Mouse (Mus musculus) liver, embryonic 15.5 days (tissue): ENCODE measurements at regions not wholly inside any gene's neighbourhood (a gene's known extent, or its start where the extent isn't known, plus 50 kb on each side); places are given as distances from the start of the nearest gene placed in this dataset.

Source experiments
- ATAC-seq: fragments of 200-750 bp; cut with Nextera tagmentation; 2 replicates; pipeline ENCODE4 v1.8.0; 2017; ENCODE audit warnings: moderate number of reproducible peaks, mild to moderate bottlenecking, moderate library complexity; ENCODE audit not compliant: insufficient read depth
- H3K27ac ChIP-seq: fragments of 300-500 bp; sonication (generic); replicated peaks from 2 replicates; pipeline ENCODE4 v1.5.1; 2015; ENCODE audit warnings: mild to moderate bottlenecking, inconsistent platforms
- H3K27me3 ChIP-seq: fragments of 300-500 bp; sonication (generic); 2 replicates; pipeline ENCODE4 v1.6.1; 2015; ENCODE audit warnings: mild to moderate bottlenecking, inconsistent platforms
- H3K36me3 ChIP-seq: fragments of 300-500 bp; sonication (generic); replicated peaks from 2 replicates; pipeline ENCODE4 v1.6.1; 2015; ENCODE audit warnings: moderate library complexity, mild to moderate bottlenecking, inconsistent platforms
- H3K4me1 ChIP-seq: fragments of 300-500 bp; sonication (generic); replicated peaks from 2 replicates; pipeline ENCODE4 v1.6.1; 2015; ENCODE audit warnings: inconsistent platforms
- H3K4me2 ChIP-seq: fragments of 300-500 bp; sonication (generic); 2 replicates; pipeline ENCODE4 v1.6.1; 2015; ENCODE audit warnings: moderate library complexity, mild to moderate bottlenecking, inconsistent platforms
- H3K4me3 ChIP-seq: fragments of 300-500 bp; sonication (generic); replicated peaks from 2 replicates; pipeline ENCODE4 v1.5.1; 2015; ENCODE audit warnings: mild to moderate bottlenecking, inconsistent platforms
- H3K9ac ChIP-seq: fragments of 300-500 bp; sonication (generic); 2 replicates; pipeline ENCODE4 v1.6.1; 2015; ENCODE audit warnings: moderate library complexity, mild to moderate bottlenecking, inconsistent platforms
- H3K9me3 ChIP-seq: fragments of 300-500 bp; sonication (generic); replicated peaks from 2 replicates; pipeline ENCODE4 v1.6.1; 2016; ENCODE audit warnings: inconsistent platforms
- WGBS: fragments of 180-500 bp; shearing (Covaris S2); methylation state at CpG from one replicate; pipeline ENCODE4 v1.1.7; 2015; ENCODE audit warnings: mixed read lengths; ENCODE audit not compliant: insufficient replicate concordance; 5-methylcytosine and 5-hydroxymethylcytosine counted together

DNA sequence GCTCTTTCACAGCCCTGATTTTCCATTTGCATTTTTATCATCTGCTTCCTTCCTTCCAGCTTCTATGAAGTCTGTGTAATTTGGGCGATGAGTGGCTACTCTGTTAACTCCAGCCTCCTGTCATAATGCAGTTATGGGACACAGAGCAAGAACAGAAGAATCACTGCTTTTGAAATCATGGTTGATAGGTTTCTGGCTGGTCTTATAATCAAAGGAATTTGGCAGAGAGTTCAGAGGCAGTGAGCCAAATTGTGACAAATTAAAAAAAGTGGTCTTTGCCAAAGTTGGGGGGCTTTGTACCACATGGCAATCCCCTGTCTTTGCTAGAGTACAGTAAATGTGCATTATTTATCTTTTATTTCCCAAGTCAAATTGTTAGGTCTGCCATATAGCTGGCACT, 1292.6 kb downstream of the Rapgef2 start:
- no peak for ATAC-seq
- no peaks in the 10 kb centered on the region for H3K27me3 ChIP-seq
- no peak overlapping the region for H3K9ac ChIP-seq
- no peaks in the 10 kb centered on the region for H3K36me3 ChIP-seq
- no peaks in the 10 kb centered on the region for H3K9me3 ChIP-seq
- whole genome bisulfite sequencing = 49% methylated on average over 1 of the region's 1 CpGs
- H3K4me1 ChIP-seq = no peaks in the 10 kb centered on the region
- H3K4me2 ChIP-seq = no peak overlapping the region
- no peak overlapping the region for H3K27ac ChIP-seq
- no peak overlapping the region for H3K4me3 ChIP-seq

DNA sequence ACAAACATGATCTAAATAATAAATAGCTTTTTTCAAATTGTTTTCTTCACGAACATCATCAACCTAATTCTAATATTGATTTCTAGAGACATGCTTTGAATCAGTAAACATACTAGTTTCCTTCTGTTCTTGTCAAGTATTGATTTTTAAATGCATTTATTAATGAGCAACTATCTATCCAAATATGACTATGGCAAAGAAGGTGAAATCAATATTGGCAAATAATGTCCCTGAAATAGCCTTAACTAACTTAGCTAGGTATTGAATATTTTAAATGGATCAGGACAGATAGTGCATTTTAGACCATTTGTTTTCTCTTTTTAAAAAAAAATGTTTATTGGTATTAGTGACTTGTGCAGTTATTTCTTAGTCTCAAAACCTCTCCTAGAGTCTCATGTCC, 1341.5 kb downstream of the Rapgef2 start:
- Histone ChIP-seq H3K9ac (no peak overlapping the region), H3K27me3 (no peaks in the 10 kb centered on the region), H3K4me3 (no peak overlapping the region), H3K4me2 (no peak overlapping the region), H3K36me3 (no peaks in the 10 kb centered on the region), H3K4me1 (no peaks in the 10 kb centered on the region), H3K9me3 (no peaks in the 10 kb centered on the region), H3K27ac (no peak overlapping the region)
- no peak for ATAC-seq
- WGBS = 35% methylated on average over 1 of the region's 1 CpGs

DNA sequence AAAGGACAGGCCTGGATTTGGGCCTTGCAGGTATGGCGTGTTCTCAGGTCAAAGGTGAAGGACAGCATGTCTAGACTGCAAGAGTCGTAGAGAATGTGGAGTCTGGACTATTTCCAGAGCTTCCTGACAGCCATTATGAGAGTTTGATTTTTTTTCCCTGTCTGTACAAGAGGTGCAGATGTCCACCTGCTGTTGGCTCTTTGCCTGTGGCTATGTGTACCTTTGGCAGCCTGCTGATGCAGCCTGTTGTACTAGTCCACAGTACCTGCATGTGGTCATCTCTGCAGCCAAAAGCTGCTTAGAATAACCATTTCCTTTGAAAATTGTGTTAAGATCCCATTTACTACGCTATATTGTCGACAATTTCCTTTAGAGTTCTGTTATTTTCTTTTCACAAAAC, 1389.1 kb downstream of the Rapgef2 start:
- Histone ChIP-seq H3K27ac (no peak overlapping the region), H3K4me1 (no peaks in the 10 kb centered on the region), H3K36me3 (no peaks in the 10 kb centered on the region), H3K4me2 (no peak overlapping the region), H3K27me3 (no peaks in the 10 kb centered on the region), H3K9me3 (no peaks in the 10 kb centered on the region), H3K9ac (no peak overlapping the region), H3K4me3 (no peak overlapping the region)
- 57% methylated on average over 4 of the region's 4 CpGs for whole genome bisulfite sequencing
- ATAC-seq = no peak

DNA sequence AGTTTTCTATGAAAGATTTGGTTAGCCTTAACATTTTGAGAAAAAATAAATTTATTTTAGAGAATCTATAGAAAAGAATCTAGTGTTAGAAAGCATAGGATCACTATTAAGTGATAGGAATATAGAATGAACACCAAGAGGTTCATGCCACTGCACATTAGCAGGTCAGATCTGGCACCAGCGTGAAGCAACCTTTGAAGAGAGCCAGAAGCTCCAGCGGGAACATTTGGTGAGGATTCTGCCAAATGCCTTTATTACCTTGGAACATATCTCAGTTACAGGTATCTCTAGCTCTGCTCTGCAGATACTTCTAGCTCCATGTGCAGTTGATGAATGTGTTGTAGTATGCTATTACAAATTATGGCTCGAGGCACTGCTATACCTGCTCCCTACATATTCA, 1398.7 kb downstream of the Rapgef2 start:
- no peak for ATAC-seq
- no peaks in the 10 kb centered on the region for H3K27me3 ChIP-seq
- no peak overlapping the region for H3K4me2 ChIP-seq
- WGBS = 64% methylated on average over 3 of the region's 3 CpGs
- H3K9ac ChIP-seq = no peak overlapping the region
- H3K4me1 ChIP-seq = no peaks in the 10 kb centered on the region
- no peaks in the 10 kb centered on the region for H3K36me3 ChIP-seq
- no peak overlapping the region for H3K27ac ChIP-seq
- no peak overlapping the region for H3K4me3 ChIP-seq
- no peaks in the 10 kb centered on the region for H3K9me3 ChIP-seq

DNA sequence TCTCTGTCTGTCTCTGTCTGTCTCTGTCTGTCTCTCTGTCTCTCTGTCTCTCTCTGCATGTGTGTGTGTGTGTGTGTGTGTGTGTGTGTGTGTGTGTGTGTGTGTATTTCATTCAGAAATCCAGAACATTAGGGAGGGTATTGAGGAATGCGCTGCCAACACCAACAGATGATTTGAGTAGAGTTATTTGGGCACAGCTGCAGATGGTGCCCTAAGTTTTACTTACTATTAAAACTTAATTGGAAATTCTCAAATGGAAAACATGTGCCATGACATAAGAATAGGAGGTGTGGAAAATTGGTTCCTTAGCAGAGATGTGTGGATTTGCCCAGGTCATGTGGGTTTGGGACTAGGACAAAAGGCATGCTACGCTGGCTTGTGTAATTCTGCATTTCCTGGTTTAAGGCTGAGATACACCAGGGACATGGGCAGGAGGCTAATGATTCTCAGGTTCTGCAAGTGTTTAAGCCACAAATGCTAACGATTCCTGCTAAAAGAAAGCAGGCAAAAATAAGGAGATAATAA, 1437.5 kb downstream of the Rapgef2 start:
- no peak overlapping the region for H3K4me3 ChIP-seq
- H3K27me3 ChIP-seq = no peaks in the 10 kb centered on the region
- no peaks in the 10 kb centered on the region for H3K9me3 ChIP-seq
- WGBS = 68% methylated on average over 3 of the region's 3 CpGs
- H3K4me2 ChIP-seq = no peak overlapping the region
- no peaks in the 10 kb centered on the region for H3K36me3 ChIP-seq
- ATAC-seq = no peak
- H3K27ac ChIP-seq = no peak overlapping the region
- no peaks in the 10 kb centered on the region for H3K4me1 ChIP-seq
- no peak overlapping the region for H3K9ac ChIP-seq

DNA sequence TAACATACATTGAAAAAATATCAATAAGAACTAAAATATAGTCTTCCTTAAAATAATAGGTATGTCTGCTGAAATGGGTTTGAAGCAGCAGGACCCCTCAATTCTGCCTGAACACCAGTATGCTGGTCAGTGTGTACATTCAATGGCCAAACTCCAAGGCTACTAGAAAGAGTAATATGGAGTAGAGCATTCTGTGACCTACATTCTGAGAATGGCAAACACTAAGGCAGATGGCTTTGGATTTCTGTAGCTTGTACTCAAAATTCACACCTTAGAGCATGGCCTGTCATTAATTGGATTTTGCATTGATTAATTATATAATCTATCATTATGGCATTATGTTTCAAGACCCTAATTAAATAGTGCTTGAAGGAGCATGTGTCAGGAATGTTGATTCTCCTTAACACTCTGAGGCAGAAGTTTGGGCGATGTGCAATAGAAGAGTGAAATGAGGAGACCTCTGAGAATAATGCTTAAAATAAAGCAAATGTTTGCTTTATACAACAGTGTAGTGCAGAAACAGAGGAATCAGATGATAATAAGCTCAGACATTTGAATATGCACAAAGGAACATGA, 1454.0 kb downstream of the Rapgef2 start:
- ATAC-seq = 0 out of 2 replicates have a peak, but pooled peaks have one; percentile 40
- Histone ChIP-seq H3K4me1 (no peaks in the 10 kb centered on the region), H3K9ac (no peak overlapping the region), H3K27ac (no peak overlapping the region), H3K36me3 (no peaks in the 10 kb centered on the region), H3K4me3 (no peak overlapping the region), H3K27me3 (no peaks in the 10 kb centered on the region), H3K9me3 (no peaks in the 10 kb centered on the region), H3K4me2 (no peak overlapping the region)
- 81% methylated on average over 1 of the region's 1 CpGs for WGBS

DNA sequence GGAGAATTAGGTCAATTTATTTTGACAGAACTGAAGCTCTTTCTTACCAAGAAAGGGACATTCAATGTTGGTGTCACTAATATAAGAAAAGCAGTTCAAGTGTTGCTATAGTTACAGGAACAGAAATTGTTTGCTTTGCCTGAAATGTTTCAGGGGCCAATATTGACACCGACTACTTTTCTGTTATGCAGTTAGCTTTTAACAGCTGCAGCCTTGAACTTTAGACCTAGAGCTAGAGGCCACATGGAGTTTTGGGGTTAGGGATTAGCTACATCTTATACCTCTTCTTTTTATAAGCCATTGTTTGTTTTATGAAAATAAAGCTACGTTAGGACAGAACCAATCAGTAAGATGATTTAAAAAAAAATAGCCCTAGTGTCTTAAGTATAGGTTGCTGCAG, 1454.6 kb downstream of the Rapgef2 start:
- Histone ChIP-seq H3K36me3 (no peaks in the 10 kb centered on the region), H3K9ac (no peak overlapping the region), H3K4me3 (no peak overlapping the region), H3K4me2 (no peak overlapping the region), H3K27ac (no peak overlapping the region), H3K4me1 (no peaks in the 10 kb centered on the region), H3K27me3 (no peaks in the 10 kb centered on the region), H3K9me3 (no peaks in the 10 kb centered on the region)
- WGBS = 56% methylated on average over 2 of the region's 2 CpGs
- 0 out of 2 replicates have a peak, but pooled peaks have one; percentile 54 for ATAC-seq

DNA sequence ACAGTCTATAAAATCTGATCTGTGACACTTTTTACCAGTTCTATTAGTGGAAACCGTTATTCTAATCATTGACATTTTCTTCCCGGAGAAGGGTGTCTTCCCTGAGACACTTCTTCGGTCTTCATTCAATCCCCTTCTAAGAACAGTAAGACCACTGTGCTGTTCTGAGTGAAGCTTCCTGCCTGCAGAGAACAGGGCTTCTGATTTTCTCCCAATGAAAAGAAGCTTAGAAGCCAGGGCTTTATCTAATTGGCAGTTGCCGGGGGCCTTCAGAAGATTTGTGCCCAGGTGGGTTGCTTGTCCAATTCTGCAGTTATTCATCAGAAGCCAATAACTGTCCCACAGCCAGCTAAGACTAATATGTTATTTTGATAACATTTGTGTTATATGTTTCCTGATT, 1455.1 kb downstream of the Rapgef2 start:
- WGBS = 77% methylated on average over 4 of the region's 4 CpGs
- Histone ChIP-seq H3K36me3 (no peaks in the 10 kb centered on the region), H3K27ac (0 out of 2 replicates have a peak overlapping the region, but pooled peaks have one; percentile 24)

DNA sequence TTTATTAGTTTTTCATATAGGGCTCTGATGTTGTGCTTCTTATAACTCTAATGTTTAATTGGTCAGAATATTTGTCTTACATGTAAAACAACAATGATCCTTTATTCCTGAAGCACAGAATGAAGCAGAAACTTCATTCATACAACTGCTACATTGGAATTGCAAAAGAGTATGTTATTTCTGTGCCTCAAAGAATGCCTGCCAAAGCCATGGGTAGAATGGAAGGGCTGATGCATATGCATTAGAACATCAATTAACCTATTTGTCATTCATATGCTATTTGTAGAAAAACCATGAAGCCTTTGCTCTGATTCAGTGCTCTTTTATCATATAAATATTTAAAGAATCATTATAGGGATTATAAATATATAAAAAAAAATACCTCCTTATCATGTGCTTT, 1456.1 kb downstream of the Rapgef2 start:
- Histone ChIP-seq H3K9me3 (no peaks in the 10 kb centered on the region), H3K27me3 (no peaks in the 10 kb centered on the region), H3K9ac (no peak overlapping the region), H3K4me1 (no peaks in the 10 kb centered on the region), H3K27ac (no peak overlapping the region), H3K36me3 (no peaks in the 10 kb centered on the region), H3K4me3 (no peak overlapping the region), H3K4me2 (no peak overlapping the region)
- no peak for ATAC-seq

More for the DNA sequence above, 1455.1 kb downstream of the Rapgef2 start:
- Histone ChIP-seq H3K4me3 (no peak overlapping the region), H3K9me3 (no peaks in the 10 kb centered on the region), H3K4me2 (no peak overlapping the region), H3K4me1 (no peaks in the 10 kb centered on the region), H3K27me3 (no peaks in the 10 kb centered on the region), H3K9ac (no peak overlapping the region)
- no peak for ATAC-seq

DNA sequence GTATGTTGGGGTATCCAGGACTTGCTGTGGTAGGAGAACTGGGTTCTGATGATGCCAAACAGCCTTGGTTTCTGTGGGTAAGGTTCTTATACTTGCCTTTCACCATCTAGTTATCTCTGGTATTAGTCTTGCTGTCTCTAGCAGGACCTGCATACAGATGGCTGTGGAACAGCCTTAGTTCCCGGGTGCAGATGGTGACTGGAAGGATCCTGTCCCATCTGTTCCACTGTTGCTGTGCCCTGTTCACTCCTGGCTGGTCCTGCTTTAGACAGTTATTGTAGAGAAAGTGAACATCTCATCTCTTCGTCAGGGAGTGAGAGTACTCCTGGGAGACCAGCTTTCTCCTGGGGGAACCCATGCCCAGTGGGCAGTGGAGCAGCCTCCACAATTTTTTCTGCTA, 1485.5 kb downstream of the Rapgef2 start:
- no peaks in the 10 kb centered on the region for H3K36me3 ChIP-seq
- H3K4me1 ChIP-seq = no peaks in the 10 kb centered on the region
- H3K27ac ChIP-seq = no peak overlapping the region
- H3K4me2 ChIP-seq = no peak overlapping the region
- WGBS = 54% methylated on average over 2 of the region's 2 CpGs
- H3K9me3 ChIP-seq = no peaks in the 10 kb centered on the region
- ATAC-seq = no peak
- no peak overlapping the region for H3K9ac ChIP-seq
- no peak overlapping the region for H3K4me3 ChIP-seq
- no peaks in the 10 kb centered on the region for H3K27me3 ChIP-seq

DNA sequence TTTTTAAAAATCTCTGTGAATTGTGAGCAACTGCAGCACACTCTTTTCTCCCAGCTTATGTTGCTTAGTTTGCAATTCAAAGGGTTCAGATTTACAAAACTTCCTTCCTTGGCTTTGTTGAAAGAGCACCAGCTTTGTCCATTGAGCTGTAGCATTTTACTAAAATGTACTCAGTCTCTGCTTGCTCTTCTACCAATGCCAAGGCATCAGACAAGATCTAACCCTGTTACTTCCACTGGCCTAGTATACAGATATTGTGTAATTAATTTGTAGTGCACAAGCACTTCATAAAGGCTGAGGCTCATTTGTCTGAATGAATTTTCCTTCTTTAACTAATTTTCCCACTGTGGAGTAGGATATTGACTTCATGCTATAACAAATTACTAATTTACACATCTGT, 1504.5 kb downstream of the Rapgef2 start:
- no peak for ATAC-seq
- H3K36me3 ChIP-seq = no peaks in the 10 kb centered on the region
- H3K9ac ChIP-seq = no peak overlapping the region
- no peak overlapping the region for H3K27ac ChIP-seq
- H3K27me3 ChIP-seq = no peaks in the 10 kb centered on the region
- no peaks in the 10 kb centered on the region for H3K4me1 ChIP-seq
- H3K4me2 ChIP-seq = no peak overlapping the region
- no peaks in the 10 kb centered on the region for H3K9me3 ChIP-seq
- H3K4me3 ChIP-seq = no peak overlapping the region

DNA sequence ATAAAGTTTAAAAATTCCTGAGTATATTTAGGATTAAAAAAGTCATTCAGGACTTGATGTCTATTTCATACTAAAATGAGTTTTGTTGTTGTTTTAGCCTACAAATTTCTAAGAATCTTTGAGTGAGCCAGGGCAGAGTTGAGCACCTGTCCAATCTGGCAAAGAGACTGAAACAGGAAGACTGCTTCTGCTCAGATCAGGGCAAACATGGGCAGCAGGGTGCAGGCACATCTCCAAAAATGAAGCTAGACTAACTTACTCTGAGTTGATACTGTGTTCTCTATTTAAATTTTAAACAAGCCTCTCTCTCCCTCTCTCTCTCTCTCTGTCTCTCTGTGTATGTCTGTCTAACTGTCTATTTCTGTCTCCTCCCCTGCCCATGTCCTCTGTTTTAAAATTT, 1505.0 kb downstream of the Rapgef2 start:
- Histone ChIP-seq H3K4me3 (no peak overlapping the region), H3K4me1 (no peaks in the 10 kb centered on the region), H3K27ac (no peak overlapping the region), H3K4me2 (no peak overlapping the region), H3K9me3 (no peaks in the 10 kb centered on the region), H3K36me3 (no peaks in the 10 kb centered on the region), H3K9ac (no peak overlapping the region), H3K27me3 (no peaks in the 10 kb centered on the region)
- ATAC-seq = no peak
